Mouse (Mus musculus) mature B cell (primary cell): Measurements from ENCODE around the gene Synm.

Source experiments
- in situ Hi-C: fragments of 300-500 bp; cut with MboI; formaldehyde crosslinking; loops from 2 replicates; pipeline ENCODE4 v1.14.3; 2019

Synm gene

DNA sequence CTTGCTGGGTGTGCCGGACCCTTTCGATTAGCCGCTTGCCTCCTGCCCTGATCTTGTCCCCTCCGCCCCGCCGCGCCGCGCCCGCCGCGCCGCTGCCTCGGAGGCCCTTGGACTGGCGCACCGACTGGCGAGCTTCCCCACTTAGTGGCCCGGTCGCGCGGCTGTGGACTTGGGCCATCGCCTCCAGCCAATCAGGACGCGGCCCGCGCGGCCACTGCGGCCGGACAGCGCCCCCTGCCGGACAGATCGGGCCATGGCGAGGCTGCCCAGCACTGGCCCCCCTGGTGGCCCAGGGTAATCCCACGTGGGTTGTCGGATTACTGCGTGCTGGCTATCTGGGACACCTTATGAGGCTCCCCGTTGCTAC is at the start of gene Synm:
Synm (minus strand) TSS at position 114 of the 367 bp plus-strand sequence.
- in situ Hi-C loops: no loop called here

DNA sequence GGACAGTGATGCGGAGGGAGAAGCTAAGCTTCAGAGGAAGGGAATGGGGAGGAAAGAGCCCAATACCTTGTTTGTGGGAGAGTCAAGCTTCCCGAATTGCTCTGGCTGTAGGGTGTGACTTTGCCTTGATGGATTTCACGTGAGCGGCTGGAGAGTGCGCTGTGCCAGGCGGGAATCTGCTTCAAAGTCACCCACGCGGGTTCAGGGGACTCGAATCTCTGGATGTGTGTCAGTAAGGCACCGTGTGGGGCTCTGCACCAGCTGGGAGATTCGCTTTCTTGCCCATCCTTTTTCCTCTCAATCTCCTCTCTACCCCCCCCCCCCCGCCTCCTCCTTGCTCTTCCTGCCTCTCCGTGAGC is 44.3 kb upstream of the Synm start:
- in situ Hi-C loops: no loop called here

DNA sequence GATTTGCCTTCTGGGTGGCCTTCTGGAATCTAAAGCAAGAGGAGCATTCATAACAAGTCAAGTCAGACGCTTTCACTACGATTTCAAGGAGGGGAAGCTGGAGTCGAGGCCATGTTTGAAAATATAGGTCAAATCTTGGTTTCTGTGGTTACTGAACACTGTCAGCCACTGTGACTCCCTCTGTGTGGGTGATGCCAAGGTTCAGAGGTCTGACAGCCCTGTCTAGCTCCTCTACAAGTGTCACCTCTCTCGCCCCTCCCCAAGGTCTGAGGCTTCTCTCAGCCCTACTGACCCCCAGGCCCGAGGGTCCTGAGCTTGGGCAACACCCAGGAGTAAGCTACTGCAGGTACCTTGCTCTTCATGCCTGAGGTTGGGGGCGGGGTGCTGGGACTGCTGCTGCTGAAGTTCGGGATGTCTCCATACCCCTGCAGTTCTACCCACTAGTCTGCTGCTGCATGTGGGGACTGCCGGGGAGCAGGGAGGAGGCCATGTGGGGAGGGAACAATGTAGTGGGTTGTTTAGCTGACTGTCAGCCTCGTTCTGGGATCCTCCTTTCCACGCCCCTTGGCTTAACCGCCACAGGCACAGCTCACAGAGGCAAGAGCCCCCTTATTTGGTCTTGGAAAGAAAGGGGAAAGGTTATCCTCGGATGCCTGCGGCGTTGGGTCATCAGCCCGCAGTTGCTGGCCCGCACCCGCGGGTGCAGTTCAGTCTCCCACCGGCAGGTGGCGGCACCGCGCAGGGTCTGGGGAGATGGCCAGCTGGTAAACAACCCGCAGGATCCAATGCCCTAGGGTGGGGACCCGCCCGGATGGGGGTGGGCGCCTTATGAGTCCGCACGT is 43.7 kb upstream of the Synm start:
- in situ Hi-C loops: no loop called here

DNA sequence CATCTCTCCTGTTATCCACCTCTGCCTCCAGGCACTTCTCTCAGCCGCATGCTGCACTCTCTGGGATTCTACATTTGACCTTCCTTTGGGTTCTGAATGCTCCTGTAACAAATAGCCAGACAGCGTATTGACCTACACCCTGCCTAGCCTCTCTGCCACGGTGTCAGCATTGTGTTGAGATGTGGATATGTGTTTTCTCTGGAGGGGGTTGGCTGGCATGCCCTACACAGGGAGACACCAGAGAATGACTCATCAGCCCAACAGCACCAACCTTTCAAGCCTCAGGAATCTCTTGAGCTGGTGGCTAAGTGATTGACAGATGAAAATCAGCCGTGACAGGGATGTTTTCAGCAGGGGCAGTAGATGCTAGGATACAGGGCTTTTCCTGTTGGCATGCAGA is 41.5 kb upstream of the Synm start:
- in situ Hi-C loops: no loop called here

DNA sequence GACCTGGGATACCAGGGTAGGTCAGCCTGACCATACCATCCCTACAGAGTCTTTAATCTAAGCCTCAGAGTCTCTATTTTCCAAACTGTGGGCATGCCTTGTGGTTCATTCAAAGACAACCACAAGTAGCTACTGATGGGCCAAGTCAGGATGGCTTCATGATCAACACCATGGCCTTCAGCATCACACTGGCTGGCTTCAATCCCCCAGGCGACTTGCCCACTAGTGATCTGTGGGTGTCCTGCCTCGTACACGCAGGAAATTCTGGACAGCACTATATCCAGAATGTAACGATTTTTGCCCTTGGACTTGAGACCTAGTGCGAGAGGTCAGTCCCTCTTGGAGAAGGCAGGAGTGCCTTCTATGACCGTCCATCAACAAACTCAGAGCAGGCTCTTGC is 41.0 kb upstream of the Synm start:
- in situ Hi-C loops: no loop called here

DNA sequence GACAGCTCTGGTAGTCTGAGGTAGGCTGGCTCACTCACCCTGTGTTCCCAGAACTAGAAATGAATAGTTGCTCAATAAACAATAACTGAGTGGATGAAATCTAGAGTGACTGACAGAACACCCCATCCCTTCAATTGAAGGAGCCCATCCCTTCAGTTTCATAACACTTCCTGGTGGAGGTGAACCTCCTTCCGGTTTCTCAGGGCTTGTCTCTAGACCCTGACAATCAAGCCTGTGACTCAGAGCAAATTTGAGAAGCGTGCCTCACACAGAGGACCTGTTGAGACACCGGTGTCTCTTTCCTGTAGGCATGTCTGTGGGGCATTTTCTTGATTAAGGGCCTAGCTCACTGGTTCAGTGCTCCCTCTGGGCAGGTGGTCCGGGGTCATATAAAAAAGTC is 38.9 kb upstream of the Synm start:
- in situ Hi-C loops: loop anchor here (25.0 kb wide), 1 partner anchor 164 kb away; the partner anchor contains the start of gene Igf1r

DNA sequence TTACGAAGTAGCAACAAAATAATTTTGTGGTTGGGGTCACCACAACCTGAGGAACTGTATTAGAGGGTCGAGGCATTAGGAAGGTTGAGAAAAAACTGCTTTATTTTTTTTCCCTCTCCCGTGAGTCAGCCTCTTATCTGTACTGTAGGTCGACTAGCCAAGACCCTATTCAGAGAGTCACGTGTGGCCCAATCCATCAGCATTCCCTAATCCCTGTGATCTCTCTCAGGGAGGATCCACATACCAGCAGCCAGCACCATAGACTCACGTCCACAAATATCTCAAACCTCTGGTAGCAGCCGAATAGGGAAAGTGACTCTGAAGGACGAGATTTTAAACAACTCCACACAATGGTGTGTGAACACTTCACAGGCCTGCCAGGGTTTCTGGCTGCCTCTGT is 37.5 kb upstream of the Synm start:
- in situ Hi-C loops: loop anchor here (25.0 kb wide), 1 partner anchor 165 kb away; the partner anchor contains the start of gene Igf1r

DNA sequence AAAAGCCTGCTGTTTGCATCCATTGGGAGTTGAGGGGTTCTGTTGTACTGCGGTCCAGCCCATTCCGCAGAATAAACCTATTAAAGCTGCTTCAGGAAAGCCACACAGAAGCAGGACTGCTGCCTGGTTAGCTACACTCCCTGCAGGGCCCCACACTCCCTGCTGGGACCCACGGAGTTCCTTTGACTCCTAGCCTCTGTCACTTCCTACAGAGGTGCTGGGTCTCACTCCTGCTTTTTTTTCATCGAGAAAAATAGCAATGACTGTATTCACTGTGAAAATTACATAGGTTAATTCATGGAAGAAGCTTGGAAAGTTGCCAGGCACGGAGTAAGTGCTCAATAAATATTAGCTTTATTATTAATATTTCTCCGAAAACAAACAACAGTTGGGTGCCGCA is 33.9 kb upstream of the Synm start:
- in situ Hi-C loops: loop anchor here (25.0 kb wide), 1 partner anchor 169 kb away; the partner anchor contains the start of gene Igf1r

DNA sequence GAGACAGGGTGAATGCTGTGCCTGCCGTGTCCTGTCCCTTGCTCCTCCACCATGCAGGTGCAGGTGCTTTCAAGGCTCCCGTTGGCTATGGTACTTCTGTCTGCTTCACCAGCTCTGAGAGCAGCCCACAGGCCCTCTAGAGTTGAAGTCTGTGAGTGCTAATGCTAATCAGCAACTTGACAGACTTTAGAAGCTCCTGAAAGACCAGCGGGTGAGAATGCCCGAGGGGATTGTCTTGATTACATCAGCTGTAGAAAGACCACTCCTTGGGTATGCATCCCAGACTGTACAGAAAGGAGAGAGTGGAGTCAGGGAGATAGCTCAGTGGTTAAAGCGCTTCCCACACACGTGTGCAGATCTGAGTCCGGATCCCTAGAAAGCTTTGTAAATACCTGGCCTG is 31.7 kb upstream of the Synm start:
- in situ Hi-C loops: loop anchor here (25.0 kb wide), 1 partner anchor 171 kb away; the partner anchor contains the start of gene Igf1r

DNA sequence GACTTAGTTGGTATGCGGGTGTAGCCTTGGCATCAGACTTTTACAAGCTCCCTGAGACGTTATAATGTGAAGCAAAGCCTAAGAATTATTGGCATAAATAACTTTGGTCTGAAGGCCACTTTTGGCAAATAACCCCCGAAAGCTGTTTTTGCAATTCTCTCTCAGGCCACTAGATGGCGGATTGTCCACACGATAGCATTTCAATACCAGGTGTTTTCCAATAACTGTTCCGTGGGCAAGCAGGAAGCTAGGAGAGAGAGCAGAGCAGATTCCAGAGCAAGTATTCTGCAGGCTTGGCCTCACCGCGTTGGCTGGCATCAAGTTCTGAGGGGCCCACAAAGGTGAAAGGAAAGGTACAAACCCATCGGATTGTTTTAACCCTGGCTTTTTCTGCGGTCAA is 29.2 kb upstream of the Synm start:
- in situ Hi-C loops: loop anchor here (25.0 kb wide), 1 partner anchor 174 kb away; the partner anchor contains the start of gene Igf1r

DNA sequence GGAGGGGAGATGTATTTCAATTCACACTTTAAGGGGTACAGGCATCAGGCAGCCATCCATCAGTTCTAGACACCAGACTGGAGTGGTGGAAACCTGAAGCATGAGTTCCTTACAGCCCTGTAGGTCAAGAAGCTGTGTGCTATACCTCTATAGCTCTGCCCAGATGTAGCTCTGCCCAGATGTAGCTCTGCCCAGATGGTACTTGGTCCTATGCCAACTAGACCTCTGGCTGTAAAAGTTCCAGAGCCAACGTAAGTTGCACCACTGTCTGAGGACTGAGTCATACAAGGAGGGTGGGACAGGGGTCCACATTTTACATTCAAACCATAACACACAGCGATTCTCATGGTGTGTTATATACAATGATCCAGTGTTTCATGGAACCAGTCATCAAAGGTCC is 28.3 kb upstream of the Synm start:
- in situ Hi-C loops: loop anchor here (25.0 kb wide), 1 partner anchor 174 kb away; the partner anchor contains the start of gene Igf1r

DNA sequence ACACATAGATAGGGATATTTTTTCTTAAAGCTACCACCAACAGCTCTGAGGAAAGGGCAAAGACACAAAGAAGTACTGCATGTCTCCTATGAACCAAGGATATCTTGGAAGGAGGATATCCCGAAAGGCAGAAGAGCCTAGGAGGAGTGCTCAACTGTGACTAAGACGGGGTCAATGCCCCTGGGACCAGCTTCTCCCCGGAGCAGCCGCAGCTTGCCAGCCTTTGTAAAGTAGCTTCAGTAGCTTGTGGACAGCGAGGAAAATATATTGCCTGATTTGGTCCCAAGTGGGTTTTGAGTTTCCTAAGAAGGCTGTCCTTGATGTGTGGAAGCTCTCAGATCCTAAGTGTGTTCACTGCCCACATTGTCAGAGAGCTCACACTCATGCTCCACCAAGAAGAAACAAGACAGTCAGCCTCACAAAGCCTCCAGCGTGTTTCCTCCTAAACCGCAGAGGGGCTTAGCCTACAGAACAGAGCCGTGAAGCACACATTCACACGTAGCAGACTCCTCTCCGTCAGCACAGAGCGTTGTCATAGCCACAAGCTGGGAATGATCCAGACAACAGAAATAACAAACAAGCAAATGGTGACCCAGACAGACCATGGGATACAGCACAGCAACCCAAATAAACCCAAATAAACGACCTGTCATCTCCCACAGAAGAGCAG is 17.2 kb upstream of the Synm start:
- in situ Hi-C loops: loop anchor here (25.0 kb wide), 1 partner anchor 186 kb away; the partner anchor contains the start of gene Igf1r

DNA sequence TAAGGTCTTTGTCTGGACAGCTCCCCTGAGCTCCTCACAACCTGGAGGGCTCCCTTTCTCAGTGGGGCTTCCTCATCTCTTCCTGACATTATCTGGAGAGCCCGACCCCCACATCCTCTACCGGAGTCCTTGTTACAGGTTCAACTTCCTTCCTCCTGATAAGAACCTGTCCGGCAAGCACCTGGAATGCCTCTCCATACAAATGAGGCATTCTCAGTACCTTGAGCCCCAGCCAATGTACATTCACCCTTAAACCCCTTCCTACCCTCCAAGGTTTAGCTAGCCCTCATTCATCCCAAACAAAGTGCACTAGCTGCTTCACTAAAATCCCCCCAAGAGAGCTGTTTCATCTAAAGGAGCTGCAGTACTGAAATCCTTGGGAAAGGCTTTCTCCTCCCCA is 16.1 kb upstream of the Synm start:
- in situ Hi-C loops: loop anchor here (25.0 kb wide), 1 partner anchor 187 kb away; the partner anchor contains the start of gene Igf1r

DNA sequence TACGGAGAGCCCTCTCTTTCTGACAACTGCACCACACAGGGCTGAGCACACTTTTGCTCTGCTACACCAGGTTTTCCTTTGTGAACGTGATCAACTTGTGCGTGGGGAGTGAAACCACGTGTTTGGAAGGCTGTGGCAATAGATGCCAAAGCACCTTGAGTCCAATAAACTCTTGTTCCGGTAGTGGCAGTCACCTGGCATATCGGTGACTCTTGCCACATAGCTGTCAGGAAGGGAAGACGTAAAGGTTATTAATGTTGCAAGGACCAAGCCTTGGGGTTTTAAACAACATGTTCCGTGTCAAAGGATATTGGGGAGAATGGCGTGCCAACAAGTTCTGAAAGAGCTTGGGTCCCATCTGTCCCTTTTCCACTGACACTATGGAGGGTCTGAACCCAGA is 12.7 kb upstream of the Synm start:
- in situ Hi-C loops: no loop called here

DNA sequence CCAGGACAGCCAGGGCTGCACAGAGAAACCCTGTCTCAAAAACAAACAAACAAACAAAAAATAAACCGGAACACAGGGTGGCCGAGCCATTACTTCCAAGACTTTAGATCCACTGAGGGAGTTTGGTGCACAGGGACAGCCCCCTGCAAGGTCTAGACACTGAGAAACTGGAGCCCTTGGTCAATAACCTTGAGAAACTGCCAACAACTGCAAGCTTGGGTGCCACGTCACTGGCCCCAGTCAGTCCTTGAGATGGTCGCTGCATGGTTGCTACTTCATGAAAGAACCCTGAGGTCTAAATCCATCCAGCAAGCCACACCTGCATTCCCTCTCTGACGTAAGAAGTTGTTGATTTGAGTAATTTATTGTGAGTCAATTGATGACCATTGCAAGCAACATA is 9.9 kb upstream of the Synm start:
- in situ Hi-C loops: no loop called here

DNA sequence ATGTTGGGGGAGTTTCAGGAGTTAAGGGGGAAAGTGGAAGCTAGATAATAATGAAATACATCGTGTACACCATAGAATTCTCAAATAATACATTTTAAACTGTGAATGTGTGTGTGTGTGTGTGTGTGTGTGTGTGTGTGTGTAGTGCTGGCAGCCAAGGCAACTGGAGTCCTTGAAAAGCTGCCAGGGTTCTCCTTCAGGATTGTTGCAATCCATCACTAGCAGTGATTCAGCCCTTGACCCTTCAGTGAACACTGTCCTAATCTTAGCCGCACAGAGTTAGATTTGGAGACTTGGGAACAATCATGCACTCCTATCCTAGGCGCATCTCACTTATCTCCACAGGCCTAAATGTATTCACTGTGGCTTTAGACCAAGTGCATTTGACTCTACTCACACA is 8.6 kb upstream of the Synm start:
- in situ Hi-C loops: no loop called here

DNA sequence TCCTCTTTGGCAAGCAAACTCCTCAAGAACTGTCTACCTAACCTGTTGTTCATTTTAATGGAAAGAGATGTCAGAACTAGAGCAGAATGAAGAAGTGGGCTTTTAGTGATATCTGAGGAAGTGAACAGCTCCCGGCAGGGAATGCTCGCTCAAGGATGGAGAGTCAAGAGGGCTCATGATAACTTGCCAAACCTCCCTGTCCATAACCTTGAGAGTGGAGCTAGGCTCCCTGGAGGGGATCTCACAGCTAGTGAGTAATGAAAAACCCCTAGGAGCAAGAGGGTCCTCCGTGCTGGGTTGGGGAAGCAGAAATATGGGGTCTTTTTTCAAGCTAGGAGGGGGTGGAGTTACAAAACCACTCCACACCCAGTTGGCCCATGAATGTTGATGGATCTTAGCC is 4.1 kb upstream of the Synm start:
- in situ Hi-C loops: no loop called here

DNA sequence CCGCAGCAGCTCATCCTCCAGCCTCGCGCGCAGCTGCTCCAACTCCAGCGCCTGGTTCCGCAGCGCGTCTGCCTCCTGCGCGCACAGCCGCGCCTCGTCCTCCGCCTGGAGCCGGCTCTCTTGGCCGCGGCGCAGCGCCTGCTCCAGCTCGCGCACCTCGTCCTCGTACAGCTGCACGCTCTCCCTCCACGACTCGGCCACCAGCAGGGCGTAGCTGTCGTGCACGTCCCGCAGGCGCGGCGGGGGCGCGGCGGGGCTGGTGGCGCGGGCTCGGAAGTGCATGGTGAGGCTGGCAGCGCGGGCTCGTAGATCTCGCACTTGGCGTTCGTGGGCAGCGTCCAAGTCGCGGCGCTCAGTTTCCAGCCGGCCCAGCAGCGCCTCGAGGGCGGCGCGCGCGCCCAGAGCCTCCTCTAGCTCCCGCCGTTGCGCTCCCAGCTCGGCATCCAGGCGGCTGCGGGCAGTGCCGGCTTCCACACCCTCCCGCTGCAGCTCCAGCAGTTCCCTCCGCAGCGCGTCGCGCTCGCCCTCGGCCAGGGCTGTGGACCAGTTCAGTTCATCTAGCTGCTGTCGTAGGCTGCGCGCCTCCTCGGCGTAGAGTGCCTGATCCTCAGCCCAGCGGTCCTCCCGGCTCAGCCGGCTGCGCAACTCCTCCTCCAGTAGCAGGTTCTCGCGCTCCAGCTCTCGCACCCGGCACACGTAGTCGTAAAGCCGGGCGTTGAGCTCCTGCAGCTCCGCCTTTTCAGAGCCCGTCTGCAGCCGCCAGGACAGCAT is 499 bp downstream of the Synm start:
- in situ Hi-C loops: no loop called here

DNA sequence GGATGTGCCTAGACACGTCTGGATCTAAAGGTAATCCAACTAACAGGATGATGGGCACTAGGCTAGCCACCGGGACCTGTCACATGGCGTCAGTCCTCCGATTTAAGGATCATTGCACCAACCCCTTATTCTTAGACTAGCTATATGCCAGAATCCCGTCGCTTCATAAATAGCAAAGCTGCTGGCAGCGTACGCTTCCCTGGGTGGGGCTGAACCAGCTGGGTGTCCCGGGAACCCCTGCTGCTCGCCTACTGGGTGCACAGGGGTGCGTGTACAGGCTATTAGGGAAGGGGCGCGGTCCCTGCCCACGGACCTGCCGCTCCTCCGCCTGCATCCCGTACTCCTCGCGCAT is 1.1 kb downstream of the Synm start:
- in situ Hi-C loops: no loop called here

DNA sequence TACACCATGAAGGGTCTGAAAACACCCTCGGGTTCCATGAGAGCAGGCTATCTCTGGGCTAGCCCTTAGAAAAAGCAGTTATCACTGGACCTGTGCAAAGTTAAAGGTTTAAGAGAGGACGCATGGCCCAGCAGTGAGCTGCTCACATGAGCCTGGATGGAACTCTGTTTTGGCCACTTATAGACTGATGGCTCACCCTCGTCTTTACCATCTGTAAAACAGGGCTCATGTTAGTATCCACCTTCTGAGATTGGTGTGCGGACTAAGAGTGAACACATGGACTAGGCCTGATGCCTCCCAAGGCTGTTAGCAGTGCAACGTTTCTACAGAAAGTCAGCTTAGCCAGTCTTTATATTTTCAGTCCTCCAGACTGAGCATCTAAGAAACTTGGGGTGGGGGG is 2.9 kb downstream of the Synm start:
- in situ Hi-C loops: no loop called here

DNA sequence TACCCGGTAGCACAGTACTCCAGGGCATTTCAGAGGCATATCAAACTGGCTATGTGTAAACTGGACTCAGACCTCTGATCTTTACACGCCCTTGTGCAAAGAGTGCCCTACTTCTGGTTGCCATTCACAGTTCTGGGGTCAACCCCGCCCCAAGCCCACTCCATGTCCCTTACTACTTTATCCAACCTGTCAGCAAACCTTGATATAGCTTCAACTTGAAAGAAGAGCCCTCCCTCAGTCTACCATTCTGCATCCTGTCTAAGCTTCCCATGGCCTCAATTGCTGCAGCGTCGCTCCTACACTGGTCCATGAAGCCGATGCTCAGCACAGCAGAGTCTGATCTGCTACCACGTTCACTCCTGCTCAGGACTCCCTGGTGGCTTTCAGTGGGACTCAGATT is 4.2 kb downstream of the Synm start:
- in situ Hi-C loops: no loop called here

DNA sequence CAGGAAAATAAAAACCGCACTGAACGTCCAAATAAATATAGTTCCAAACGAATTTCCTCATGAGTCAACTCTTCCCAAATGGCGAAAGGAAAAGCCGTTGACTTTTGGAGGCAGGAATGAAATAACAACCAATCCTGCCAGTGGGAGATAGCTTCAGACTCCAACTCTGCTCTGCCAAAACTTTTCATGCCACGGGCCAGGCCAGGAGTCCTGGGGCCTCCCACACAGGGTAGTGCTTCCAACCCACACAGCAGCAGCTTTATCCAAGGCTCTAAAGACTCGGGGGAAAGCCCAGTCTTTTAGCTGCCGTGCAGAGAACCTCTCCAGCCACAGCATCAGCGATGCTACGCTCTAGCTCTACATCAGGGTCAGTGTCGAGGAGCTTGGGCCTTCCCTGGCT is 4.9 kb downstream of the Synm start:
- in situ Hi-C loops: no loop called here
